Mouse (Mus musculus): ENCODE measurements around the gene Aacs.

The Aacs gene

GRCm38 (mm10) chr5:125497821-125498600 lies 22.4 kb downstream of the Aacs start:
- DNase-seq, result peak; percentile 79

- no peak for DNase-seq
Measured at GRCm38 (mm10) chr5:125501505-125501904, 25.9 kb downstream of the Aacs start.

- DNase-seq, result no peak
Measured at GRCm38 (mm10) chr5:125502186-125502585, 26.6 kb downstream of the Aacs start.

- no peak for DNase-seq
Measured at GRCm38 (mm10) chr5:125503628-125504027, 28.0 kb downstream of the Aacs start.

GRCm38 (mm10) chr5:125504692-125505091 lies 29.1 kb downstream of the Aacs start:
- no peak for DNase-seq

GRCm38 (mm10) chr5:125505968-125506367 lies 30.4 kb downstream of the Aacs start:
- no peak for DNase-seq

- no peak for DNase-seq
Measured at GRCm38 (mm10) chr5:125507582-125507981, 32.0 kb downstream of the Aacs start.

- no peak for DNase-seq
Measured at GRCm38 (mm10) chr5:125508006-125508405, 32.4 kb downstream of the Aacs start.

- peak; percentile 56 for DNase-seq
Measured at GRCm38 (mm10) chr5:125509541-125509940, 33.9 kb downstream of the Aacs start.

- DNase-seq, result no peak
Measured at GRCm38 (mm10) chr5:125515006-125515405, 39.4 kb downstream of the Aacs start.

GRCm38 (mm10) chr5:125518640-125519039 lies 43.0 kb downstream of the Aacs start:
- no peak for DNase-seq

GRCm38 (mm10) chr5:125520930-125521590 lies 45.4 kb downstream of the Aacs start:
- DNase-seq, result no peak

- no peak for DNase-seq
Measured at GRCm38 (mm10) chr5:125523361-125523760, 47.7 kb downstream of the Aacs start.

- DNase-seq, result no peak
Measured at GRCm38 (mm10) chr5:125525516-125525915, 49.9 kb downstream of the Aacs start.

- DNase-seq, result no peak
Measured at GRCm38 (mm10) chr5:125526464-125526863, 50.9 kb downstream of the Aacs start.

- peak; percentile 54 for DNase-seq
Measured at GRCm38 (mm10) chr5:125529109-125529508, 53.5 kb downstream of the Aacs start.

GRCm38 (mm10) chr5:125531634-125532033 lies 56.0 kb downstream of the Aacs start, which contains the start of gene Tmem132b:
Gene Tmem132b (plus strand): TSS chr5:125531774.
- no peak for DNase-seq

GRCm38 (mm10) chr5:125532191-125532544 lies 56.6 kb downstream of the Aacs start:
- DNase-seq, result no peak

GRCm38 (mm10) chr5:125532545-125533224 lies 57.1 kb downstream of the Aacs start:
- no peak for DNase-seq

GRCm38 (mm10) chr5:125533225-125533900 lies 57.7 kb downstream of the Aacs start:
- DNase-seq, result no peak

- DNase-seq, result no peak
Measured at GRCm38 (mm10) chr5:125534168-125534610, 58.6 kb downstream of the Aacs start.

GRCm38 (mm10) chr5:125534611-125535324 lies 59.2 kb downstream of the Aacs start:
- no peak for DNase-seq

All from cerebellum, adult 11 months (tissue).